In genomic region chr2:73428803-73429468, GRCm38 (mm10) we compare ENCODE assay signal across 8 mouse cellular contexts. TPM values are rescaled to one million over a fixed set of nuclear protein-coding genes. Genes with fewer than 3 reads are reported as not detected.
DNase-seq lines count a peak whose midpoint lies in the region; ATAC-seq lines count a peak whose summit lies in the region.

No protein-coding gene starts in this region.

- peaks cover 19% of the 10 kb centered on the region for H3K4me1 ChIP-seq in limb, embryonic 13.5 days
- peaks cover 6% of the 10 kb centered on the region; the same call in 1 of the 2 replicates for H3K4me1 ChIP-seq in kidney, embryonic 15.5 days

- H3K9me3 ChIP-seq in limb, embryonic 13.5 days, result no peaks in the 10 kb centered on the region
- H3K9me3 ChIP-seq in kidney, embryonic 15.5 days (replicated peaks), result no peaks in the 10 kb centered on the region

- peak overlapping the region; percentile 22; the same call in 1 of the 2 replicates for H3K27ac ChIP-seq in limb, embryonic 13.5 days
- H3K27ac ChIP-seq in kidney, embryonic 15.5 days, result no peak overlapping the region

- peaks cover 24% of the 10 kb centered on the region for H3K36me3 ChIP-seq in limb, embryonic 13.5 days
- peaks cover 13% of the 10 kb centered on the region for H3K36me3 ChIP-seq in kidney, embryonic 15.5 days

- H3K27me3 ChIP-seq in limb, embryonic 13.5 days, result no peaks in the 10 kb centered on the region
- H3K27me3 ChIP-seq in kidney, embryonic 15.5 days, result no peaks in the 10 kb centered on the region

- H3K4me3 ChIP-seq in limb, embryonic 13.5 days, result no peak overlapping the region
- no peak overlapping the region for H3K4me3 ChIP-seq in kidney, embryonic 15.5 days (replicated peaks)

- no peak overlapping the region for H3K9ac ChIP-seq in limb, embryonic 13.5 days
- H3K9ac ChIP-seq in kidney, embryonic 15.5 days, result no peak overlapping the region

- H3K4me2 ChIP-seq in limb, embryonic 13.5 days (replicated peaks), result peak overlapping the region; percentile 39
- H3K4me2 ChIP-seq in kidney, embryonic 15.5 days, result no peak overlapping the region

- 33% methylated on average over 21 of the region's 21 CpGs for WGBS in limb, embryonic 13.5 days
- WGBS in kidney, embryonic 15.5 days, result 69% methylated on average over 21 of the region's 21 CpGs

- peak; percentile 75 for ATAC-seq in limb, embryonic 13.5 days (ENCODE audit: low FRiP score, low read depth)
- no peak for ATAC-seq in kidney, embryonic 15.5 days (replicated peaks; ENCODE audit: low FRiP score)

- peak; percentile 42 for DNase-seq in gastrocnemius, adult 18-20 months (ENCODE audit: low spot score)
- DNase-seq in gastrocnemius, postnatal 10 days, result no peak
- DNase-seq in Muller cell, postnatal 12 days (ENCODE audit: inconsistent ontology term), result peak; percentile 73
- peak; percentile 39 to 65 for DNase-seq in frontal cortex, adult 2 months (ENCODE audit: extremely low spot score in 1 of 2, low spot score in 1 of 2)
- DNase-seq in adipocyte (ENCODE audit: low spot score), result no peak
- DNase-seq in lung, adult 18-20 months, result no peak

RNA-seq across cellular contexts. Expression of gene Gpr155, which starts 42.6 kb away (rescaled TPM):
- total RNA-seq in gastrocnemius, adult 18-20 months (2021), result 10 to 100 TPM; 18.3 to 19.2 TPM
- total RNA-seq in gastrocnemius, postnatal 10 days (2021), result 10 to 100 TPM; 11.9 to 12.0 TPM
- polyA plus RNA-seq in frontal cortex, adult 2 months (2012; rRNA removed), result 20.9 and 25.1 TPM in 2 replicates
- 4.7 and 5.5 TPM in 2 replicates for polyA plus RNA-seq in limb, embryonic 13.5 days (2015; fragmentation: Nextera tagmentation; extraction: Ambion mirVana)
- polyA plus RNA-seq in kidney, embryonic 15.5 days (2015; fragmentation: Nextera tagmentation; extraction: Ambion mirVana), result 6.2 and 6.7 TPM in 2 replicates

Comparison
In these comparisons a context has a peak if more than half of its experiments do, and no peak if none do; other contexts are left out.
1. DNase-seq: peak in gastrocnemius, adult 18-20 months (single experiment), Muller cell, postnatal 12 days (single experiment) and frontal cortex, adult 2 months (2 of 2); none in gastrocnemius, postnatal 10 days (single experiment), adipocyte (single experiment) and lung, adult 18-20 months (0 of 2).